Mouse (Mus musculus) liver, adult 2 months (tissue): ENCODE data around the gene Cib2.

Source experiments
- CTCF ChIP-seq: fragments of 200-500 bp; IDR thresholded peaks from 2 replicates; pipeline ENCODE4 v1.5.1; 2011; ENCODE audit warnings: low read depth, low read length, control low read depth
- POLR2A ChIP-seq: fragments of 200-500 bp; IDR thresholded peaks from 2 replicates; pipeline ENCODE4 v1.6.1; 2011; ENCODE audit warnings: low read length, control low read depth; ENCODE audit not compliant: insufficient read depth; ENCODE audit errors: extremely low read depth

DNA sequence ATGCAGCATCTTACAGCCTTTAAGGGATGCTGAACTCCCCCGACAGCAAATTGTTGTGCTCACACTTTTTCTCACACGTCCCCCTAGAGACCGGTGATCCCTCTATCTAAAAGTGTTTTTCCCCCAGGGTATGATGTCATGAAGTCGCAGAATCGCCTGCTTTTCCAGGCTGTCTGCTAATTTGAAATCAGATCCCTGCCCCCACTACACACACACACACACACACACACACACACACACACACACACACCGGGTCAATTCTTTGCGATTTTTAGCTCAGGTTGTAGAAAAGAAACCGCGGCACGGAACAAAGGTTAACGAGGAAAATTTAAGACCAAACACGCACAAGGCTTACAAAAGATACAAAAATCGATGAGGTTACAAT is 57.9 kb downstream of the Cib2 start:
- TF ChIP-seq CTCF (no peak), POLR2A (no peak)
